Mouse (Mus musculus) CD8-positive naive resting alpha-beta T cell, adult 2 months (primary cell): ENCODE data around the gene Tmem11.
A peak's percentile ranks its signal among the peaks of the same experiment; 100 is the strongest.
"Not testable (repeated sequence)": the region's sequence is repeated elsewhere in the genome, so short reads cannot be mapped to it uniquely, and the experiment has no call there.

Experiments
- DNase-seq, 2 experiments: peaks; one replicate each; pipeline ENCODE4 v3.0.0; 2022; ENCODE audit warnings: low read depth in 2 of 2, low spot score in 2 of 2

The Tmem11 gene

DNA sequence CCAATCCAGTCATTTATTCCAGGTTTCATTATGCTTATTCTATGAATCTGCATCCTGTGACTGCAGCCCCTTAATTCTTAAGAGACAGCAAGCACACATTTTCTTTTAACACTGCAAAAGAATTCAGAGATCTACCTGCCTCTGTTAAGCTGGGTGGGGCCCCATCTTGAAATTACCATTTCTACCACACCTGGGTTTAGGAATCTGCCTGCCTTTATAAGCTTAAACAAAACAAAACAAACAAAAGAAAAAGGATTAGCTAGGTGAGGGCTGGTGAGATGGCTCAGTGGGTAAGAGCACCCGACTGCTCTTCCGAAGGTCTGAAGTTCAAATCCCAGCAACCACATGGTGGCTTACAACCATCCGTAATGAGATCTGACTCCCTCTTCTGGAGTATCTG, 7.9 kb upstream of the Tmem11 start:
- DNase-seq = not testable (repeated sequence)

- DNase-seq = no peak
Measured at GRCm38 (mm10) chr11:60882386-60882785, 3.3 kb upstream of the Tmem11 start.

DNA sequence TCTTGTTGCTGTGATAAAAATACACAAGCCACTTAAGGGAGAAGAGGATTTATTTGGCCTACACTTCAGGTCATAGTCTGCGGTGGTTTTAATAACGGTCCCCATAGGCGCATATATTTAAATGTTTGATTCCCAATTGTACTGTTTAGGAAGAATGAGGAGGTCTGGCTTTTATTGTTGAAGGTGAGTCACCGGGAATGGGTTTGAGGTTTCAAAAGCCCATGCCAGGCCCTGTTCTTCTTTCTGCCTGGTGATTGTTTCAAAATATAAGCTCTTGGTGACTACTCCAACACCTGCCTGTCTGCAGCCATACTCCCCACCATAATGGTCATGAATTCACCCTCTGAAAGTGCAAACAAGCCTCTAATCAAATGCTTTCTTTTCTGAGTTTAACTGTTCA, 1.5 kb upstream of the Tmem11 start:
- no peak for DNase-seq

DNA sequence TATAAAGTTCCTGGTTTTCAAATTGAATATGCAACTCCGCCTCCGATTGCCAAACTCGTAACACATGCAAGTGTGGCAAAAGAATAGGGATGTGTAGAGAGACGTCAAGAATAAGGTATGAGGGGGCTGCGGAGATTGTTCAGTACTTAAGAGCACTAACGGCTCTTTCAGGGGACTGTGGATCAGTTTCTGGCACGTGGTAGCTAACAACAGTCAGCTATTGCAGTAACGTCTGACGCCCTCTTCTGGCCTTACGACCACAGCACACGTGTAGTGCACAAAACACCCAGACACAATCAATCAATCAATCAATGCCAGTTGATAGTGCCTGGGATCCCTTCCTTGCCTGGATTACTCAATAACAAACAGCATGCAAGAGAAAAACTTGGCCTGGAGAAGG, 351 bp upstream of the Tmem11 start:
- DNase-seq = peak; percentile 59 to 70

DNA sequence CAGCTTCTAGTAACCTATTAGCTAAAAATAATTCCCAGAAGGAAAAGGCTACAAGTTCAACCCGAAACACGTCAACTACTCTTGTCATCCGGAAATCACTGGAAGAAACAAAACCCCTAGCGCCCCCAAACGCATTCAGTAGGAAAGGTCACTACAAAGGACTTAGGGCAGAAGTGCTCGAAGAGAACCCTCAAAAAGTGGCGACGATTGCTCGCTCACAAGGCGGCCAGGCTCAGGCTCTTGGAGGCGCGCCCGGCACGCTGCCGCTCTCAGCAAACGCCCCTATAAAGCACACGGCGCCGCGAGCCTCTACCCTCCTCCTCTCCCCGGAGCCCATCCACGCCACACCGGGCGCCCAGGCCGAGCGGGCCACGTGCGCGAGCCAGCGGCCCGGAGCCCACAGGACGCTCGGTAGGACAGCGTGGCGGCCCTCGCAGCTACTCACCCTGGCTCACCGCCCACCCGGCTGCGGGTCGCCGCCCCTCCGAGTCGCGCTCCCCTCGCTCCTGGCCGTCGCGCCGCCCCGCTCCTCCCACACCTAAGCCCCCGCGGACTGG, 938 bp downstream of the Tmem11 start:
- no peak for DNase-seq

GRCm38 (mm10) chr11:60873101-60873500, 6.0 kb downstream of the Tmem11 start:
- DNase-seq = no peak

GRCm38 (mm10) chr11:60871409-60871808, 7.7 kb downstream of the Tmem11 start:
- DNase-seq = no peak

DNA sequence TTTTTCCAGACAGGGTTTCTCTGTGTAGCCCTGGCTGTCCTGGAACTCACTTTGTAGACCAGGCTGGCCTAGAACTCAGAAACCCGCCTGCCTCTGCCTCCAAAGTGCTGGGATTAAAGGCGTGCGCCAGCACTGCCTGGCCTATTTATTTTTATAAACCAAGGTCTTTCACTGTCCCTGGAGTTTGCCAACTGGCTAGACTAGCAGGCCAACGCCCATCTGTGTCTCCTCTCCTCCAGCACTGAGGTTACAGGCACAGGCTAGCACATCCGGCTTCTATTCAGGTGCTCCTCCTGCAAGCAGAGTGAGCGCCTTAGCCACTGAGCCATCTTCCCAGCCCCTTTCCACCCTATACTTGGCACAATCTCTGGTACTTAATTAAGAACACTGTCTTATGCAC, 9.6 kb downstream of the Tmem11 start:
- DNase-seq = not testable (repeated sequence)

DNA sequence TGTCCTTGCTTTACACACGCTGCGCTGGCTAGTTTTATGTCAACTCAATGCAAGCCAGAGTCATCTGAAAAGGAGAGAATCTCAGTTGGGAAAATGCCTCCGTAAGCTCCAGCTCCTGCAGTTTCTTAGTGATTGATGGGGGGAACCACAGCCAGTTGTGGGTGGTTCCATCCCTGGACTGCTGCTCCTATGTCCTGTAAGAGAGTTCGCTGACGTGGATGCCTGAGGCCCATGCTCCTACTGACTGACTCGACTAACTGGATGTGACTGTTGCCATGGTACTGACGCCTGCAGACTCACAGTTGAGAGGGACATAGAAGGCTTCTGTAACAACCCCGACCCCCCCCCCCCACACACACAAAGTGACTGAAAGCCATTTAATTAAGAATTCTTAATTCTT, 11.2 kb downstream of the Tmem11 start:
- no peak for DNase-seq

DNA sequence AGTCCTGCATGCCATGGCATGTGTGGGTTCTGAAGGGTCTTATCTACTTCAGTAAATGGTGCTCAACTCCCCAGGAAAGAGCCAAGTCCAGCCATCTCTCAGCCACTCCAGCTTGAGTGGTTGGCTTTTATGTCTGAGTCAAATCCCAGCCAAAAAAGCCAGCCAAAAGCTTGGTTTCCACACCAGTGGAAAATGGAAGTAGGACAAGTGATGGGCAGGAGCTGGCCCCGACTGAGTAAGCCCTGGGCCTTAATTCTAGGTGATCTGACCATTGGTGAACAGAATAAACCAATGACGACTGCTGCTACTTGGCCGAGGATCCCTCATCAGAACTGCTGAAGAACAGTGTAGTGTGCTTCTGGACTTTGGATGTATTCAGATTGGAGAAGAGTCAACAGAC, 11.6 kb downstream of the Tmem11 start:
- no peak for DNase-seq

- no peak for DNase-seq
Measured at GRCm38 (mm10) chr11:60866021-60866420, 13.1 kb downstream of the Tmem11 start.

DNA sequence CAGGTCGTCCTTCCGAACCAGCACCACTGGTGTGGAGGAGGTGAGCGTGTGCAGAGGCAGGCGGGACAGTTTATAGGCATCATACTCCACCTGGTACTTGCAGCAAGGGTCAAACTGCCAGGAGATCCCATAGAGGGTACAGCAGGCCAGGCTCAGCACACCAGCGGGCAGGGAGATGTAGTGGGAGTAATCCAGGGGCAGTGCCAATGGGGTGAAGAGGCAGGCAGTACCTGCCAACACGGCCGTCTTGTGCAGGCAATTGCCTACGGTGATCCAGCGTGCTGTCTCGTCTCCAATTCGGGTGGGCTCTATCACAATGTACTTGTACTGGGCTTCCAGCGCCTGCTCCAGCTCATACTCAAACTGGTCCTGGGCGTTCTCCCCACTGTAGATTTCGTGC, 14.2 kb downstream of the Tmem11 start:
- no peak for DNase-seq

GRCm38 (mm10) chr11:60864166-60864565, 14.9 kb downstream of the Tmem11 start:
- DNase-seq = no peak

GRCm38 (mm10) chr11:60863196-60863595, 15.9 kb downstream of the Tmem11 start:
- no peak for DNase-seq

DNA sequence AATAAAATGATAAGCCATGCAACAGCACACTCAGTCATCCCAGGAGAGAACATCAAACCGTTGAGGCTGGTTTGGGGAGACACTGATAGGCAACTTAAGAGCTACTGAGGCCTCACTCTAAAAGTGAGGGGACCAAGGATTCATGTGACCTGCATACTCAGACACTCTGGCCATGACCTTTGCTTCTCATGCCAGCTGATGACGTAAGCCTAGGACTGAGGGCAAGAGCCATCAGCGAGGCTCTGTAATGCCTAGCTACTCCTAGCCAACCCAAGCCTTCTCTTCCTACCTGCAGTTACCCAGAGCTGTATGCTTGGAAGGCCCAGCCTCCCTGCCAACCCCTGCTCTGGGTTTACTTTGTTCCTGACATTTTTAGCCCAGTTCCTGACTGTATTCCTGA, 17.1 kb downstream of the Tmem11 start:
- DNase-seq = no peak

DNA sequence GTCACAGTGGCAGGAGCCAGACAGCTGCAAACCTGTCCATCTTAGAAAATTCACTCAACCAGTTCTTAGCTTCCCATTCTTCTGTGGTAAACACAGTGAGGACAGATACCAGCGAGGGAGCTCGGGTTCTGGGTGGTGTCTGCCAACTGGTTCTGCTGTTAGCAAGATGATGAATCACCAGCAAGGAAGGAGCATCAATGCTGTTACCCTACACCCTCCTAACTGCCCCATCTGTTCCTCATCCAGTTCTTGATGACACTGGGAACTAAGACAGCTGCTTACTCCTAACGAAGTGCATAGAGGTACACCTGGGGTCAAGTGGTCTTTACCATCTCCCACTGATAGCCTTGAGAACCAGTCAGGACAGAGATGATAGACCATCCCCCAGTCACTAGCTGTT, 22.5 kb downstream of the Tmem11 start:
- DNase-seq = no peak

DNA sequence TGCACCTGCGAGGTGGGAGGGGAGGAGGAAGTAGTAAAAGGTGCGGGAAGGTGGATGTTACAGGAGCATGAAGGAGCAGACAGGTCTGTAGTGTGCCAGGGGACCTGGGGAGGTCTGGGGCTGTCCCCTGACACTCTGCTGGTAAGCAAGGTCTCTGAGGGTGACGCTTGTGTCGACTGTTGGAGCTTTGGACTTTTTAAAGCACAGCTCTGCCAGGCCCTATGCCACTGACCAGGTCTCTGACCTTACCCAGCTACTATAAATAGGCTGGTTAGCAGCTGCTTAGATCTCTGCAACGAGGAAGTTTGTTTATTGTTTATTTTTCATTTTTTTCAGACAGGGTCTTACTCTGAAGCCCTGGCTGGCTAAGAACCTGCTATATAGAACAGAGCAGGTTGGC, 33.7 kb downstream of the Tmem11 start:
- no peak for DNase-seq

- no peak for DNase-seq
Measured at GRCm38 (mm10) chr11:60843412-60843811, 35.7 kb downstream of the Tmem11 start.

DNA sequence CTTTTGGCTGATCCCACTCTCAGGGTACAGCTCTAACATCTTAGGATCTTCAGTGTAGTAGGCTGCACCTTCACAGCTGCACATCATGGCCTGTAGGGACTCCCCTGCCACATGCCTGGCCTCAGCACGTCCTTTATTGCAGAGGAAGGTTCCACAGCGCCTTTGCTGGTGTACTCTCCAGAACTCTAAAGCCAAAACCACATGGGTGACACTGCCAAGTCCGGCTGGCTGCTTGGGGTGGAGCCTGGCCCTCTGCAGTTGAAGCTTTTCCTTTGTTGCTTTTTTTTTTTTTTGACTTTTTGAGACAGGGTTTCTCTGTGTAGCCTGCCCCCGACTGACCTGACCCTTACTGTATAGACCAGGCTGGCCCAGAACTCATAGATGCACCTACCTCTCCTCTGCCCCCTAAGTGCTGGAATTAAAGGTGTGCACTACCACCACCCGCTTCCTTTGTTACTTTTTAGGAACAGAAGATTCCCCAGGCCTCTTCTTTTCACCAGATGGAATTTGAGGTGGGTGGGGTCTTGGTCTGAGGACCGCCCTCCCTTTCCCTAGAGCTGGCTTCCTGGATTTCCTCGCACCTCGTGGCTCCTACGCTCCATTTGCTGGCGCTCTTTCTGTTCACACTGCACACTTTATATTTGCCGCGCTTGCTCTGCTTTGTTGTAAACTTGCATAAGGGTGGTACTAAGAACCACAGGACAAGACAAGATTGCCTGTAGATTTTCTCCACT, 37.4 kb downstream of the Tmem11 start:
- no peak for DNase-seq

- no peak for DNase-seq
Measured at GRCm38 (mm10) chr11:60837644-60838406, 41.2 kb downstream of the Tmem11 start.

DNA sequence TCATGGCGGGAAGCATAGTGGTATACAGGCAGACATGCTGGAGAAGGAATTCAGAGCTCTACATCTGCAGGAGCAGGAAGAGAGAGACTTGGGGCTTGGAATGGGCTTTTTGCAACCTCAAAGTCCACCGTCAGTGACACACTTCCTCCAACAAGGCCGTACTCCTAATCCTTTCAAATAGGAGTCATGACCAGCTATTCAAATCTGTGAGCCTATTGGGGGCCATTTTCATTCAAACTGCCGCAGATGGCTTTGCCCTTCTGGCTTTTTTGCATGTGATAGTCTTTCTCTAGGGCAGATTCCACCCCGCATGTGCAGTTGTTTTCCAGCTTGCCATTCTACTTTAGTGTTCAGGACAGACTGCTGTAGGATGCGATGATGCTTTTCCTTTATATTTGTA, 42.2 kb downstream of the Tmem11 start:
- no peak for DNase-seq

DNA sequence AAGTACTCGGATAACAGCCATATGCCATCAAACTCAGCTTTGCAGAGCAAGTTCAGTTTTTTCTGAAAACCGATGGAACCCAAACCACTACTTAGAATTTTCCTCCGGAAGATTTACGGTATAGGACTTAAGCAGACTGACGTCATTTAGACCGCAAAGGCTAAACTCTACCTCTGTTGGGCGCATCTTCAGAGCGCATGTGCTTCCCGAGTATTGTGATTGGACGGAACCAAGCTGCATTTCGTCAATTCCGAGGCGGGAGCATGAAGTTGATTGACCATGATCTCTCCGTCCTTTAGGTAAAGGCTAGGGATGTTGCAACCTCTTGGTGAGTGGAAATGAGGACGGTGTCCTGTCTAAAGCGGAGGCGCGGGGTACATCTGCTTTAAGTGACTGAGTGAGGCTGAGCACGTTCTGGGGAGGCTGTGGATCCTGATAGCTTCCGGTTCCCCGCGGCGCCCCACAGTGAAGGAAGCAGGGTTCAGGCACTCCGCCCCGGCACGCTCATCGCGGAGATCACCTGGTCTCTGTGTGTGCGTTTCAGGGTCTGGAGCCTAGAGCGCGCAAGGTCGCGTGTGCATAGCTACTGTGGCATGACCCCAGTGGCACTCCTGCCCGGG, 48.5 kb downstream of the Tmem11 start, which contains the start of gene Dhrs7b:
Gene Dhrs7b (plus strand): TSS at position 199 of the 620 bp plus-strand sequence.
- DNase-seq = peak; percentile 82 to 88
